Mouse (Mus musculus) kidney, postnatal 0 days (tissue): ENCODE data around the gene Lrrc8c. TPM values are rescaled to one million over a fixed set of nuclear protein-coding genes. Genes with fewer than 3 reads are reported as not detected.

Source experiments
- ATAC-seq: fragments of 200-750 bp; cut with Nextera tagmentation; replicated peaks from 2 replicates; pipeline ENCODE4 v1.8.0; 2017; ENCODE audit warnings: low read depth, moderate number of reproducible peaks, moderate TSS enrichment, moderate library complexity; ENCODE audit not compliant: low FRiP score
- DNase-seq: peaks from one replicate; pipeline ENCODE4 v3.0.0-alpha.2; 2016; ENCODE audit warnings: low spot score
- H3K27ac ChIP-seq: fragments of 300-500 bp; sonication (generic); 2 replicates; pipeline ENCODE4 v1.5.1; 2014; ENCODE audit warnings: mild to moderate bottlenecking
- H3K27me3 ChIP-seq: fragments of 300-500 bp; sonication (generic); 2 replicates; pipeline ENCODE4 v1.6.1; 2014; ENCODE audit warnings: low read length, mixed read lengths; ENCODE audit not compliant: insufficient read depth
- H3K36me3 ChIP-seq: fragments of 300-500 bp; sonication (generic); 2 replicates; pipeline ENCODE4 v1.6.1; 2014; ENCODE audit warnings: low read length, mixed read lengths; ENCODE audit not compliant: insufficient read depth
- H3K4me1 ChIP-seq: fragments of 300-500 bp; sonication (generic); replicated peaks from 2 replicates; pipeline ENCODE4 v1.6.1; 2014; ENCODE audit warnings: antibody characterized with exemption, low read length, mixed read lengths; ENCODE audit not compliant: insufficient read depth
- H3K4me2 ChIP-seq: fragments of 300-500 bp; sonication (generic); 2 replicates; pipeline ENCODE4 v1.6.1; 2014; ENCODE audit warnings: mild to moderate bottlenecking, low read length, moderate library complexity, mixed read lengths
- H3K4me3 ChIP-seq: fragments of 300-500 bp; sonication (generic); replicated peaks from 2 replicates; pipeline ENCODE4 v1.5.1; 2014; ENCODE audit warnings: low read depth, low read length
- H3K9ac ChIP-seq: fragments of 300-500 bp; sonication (generic); 2 replicates; pipeline ENCODE4 v1.6.1; 2014; ENCODE audit warnings: low read depth, low read length
- H3K9me3 ChIP-seq: fragments of 300-500 bp; sonication (generic); replicated peaks from 2 replicates; pipeline ENCODE4 v1.6.1; 2016; ENCODE audit warnings: low read length, inconsistent platforms, mixed read lengths
- CTCF ChIP-seq: IDR thresholded peaks from 2 replicates; pipeline ENCODE4 v1.5.1; 2016; ENCODE audit warnings: antibody characterized with exemption, low read depth, mild to moderate bottlenecking, moderate library complexity
- WGBS: fragments of 180-500 bp; shearing (Covaris S2); extraction: QIAGEN DNeasy Blood & Tissue Kit; methylation state at CpG from one replicate; pipeline ENCODE4 v1.1.7; 2014; 5-methylcytosine and 5-hydroxymethylcytosine counted together
- polyA plus RNA-seq: library from polyadenylated mRNA; unstranded; fragments of >200 nt; fragmentation: Nextera tagmentation; extraction: Ambion mirVana; gene quantifications from 2 replicates; pipeline ENCODE4 v1.2.1, GENCODE M21; 2015

The Lrrc8c gene
- polyA plus RNA-seq, 1 experiment from 2014 or later: 14.8 TPM

- no peaks in the 10 kb centered on the region for H3K36me3 ChIP-seq
- no peak overlapping the region for H3K4me3 ChIP-seq
- no peaks in the 10 kb centered on the region for H3K4me1 ChIP-seq
- no peaks in the 10 kb centered on the region for H3K9me3 ChIP-seq
- no peak for DNase-seq
- H3K9ac ChIP-seq: no peak overlapping the region
- no peak overlapping the region for H3K4me2 ChIP-seq
- no peak overlapping the region for H3K27ac ChIP-seq
- TF ChIP-seq CTCF: no peak
- 91% methylated on average over 11 of the region's 11 CpGs for WGBS
- no peak for ATAC-seq
- H3K27me3 ChIP-seq: no peaks in the 10 kb centered on the region
Observed at GRCm38 (mm10) chr5:105639363-105639762, 120.2 kb downstream of the Lrrc8c start.

DNA sequence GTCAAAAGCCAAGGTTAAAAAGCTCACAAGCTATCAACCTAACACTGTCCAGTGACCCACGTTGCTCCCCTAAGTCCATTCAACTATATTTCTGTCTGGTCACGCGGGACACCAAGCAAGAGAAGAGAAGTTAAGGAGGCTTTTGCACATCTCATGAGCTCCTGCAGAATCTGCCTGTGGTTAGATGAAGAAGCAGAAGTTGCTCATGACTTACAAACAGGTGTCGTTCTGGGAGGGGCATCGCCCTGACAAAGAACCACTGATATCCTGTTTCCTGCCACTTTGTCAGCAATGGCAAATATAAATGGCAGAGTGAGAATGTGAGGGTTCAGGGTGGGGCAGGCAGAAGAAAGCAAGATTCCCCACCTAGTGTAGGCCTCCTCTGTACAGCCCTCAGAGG is 123.3 kb downstream of the Lrrc8c start:
- WGBS: 62% methylated on average over 5 of the region's 5 CpGs
- Histone ChIP-seq H3K4me3 (no peak overlapping the region), H3K9me3 (no peaks in the 10 kb centered on the region), H3K36me3 (no peaks in the 10 kb centered on the region), H3K4me2 (no peak overlapping the region), H3K27me3 (no peaks in the 10 kb centered on the region), H3K9ac (no peak overlapping the region), H3K4me1 (no peaks in the 10 kb centered on the region), H3K27ac (no peak overlapping the region)
- ATAC-seq (no peak), DNase-seq (no peak)
- no peak for TF ChIP-seq CTCF

- Histone ChIP-seq H3K27ac (no peak overlapping the region), H3K9ac (no peak overlapping the region), H3K27me3 (no peaks in the 10 kb centered on the region), H3K36me3 (no peaks in the 10 kb centered on the region), H3K4me2 (no peak overlapping the region), H3K4me1 (no peaks in the 10 kb centered on the region), H3K9me3 (no peaks in the 10 kb centered on the region), H3K4me3 (no peak overlapping the region)
- 59% methylated on average over 8 of the region's 8 CpGs for WGBS
- no peak for ATAC-seq
- no peak for DNase-seq
- TF ChIP-seq CTCF: no peak
Observed at GRCm38 (mm10) chr5:105643276-105643675, 124.1 kb downstream of the Lrrc8c start.

DNA sequence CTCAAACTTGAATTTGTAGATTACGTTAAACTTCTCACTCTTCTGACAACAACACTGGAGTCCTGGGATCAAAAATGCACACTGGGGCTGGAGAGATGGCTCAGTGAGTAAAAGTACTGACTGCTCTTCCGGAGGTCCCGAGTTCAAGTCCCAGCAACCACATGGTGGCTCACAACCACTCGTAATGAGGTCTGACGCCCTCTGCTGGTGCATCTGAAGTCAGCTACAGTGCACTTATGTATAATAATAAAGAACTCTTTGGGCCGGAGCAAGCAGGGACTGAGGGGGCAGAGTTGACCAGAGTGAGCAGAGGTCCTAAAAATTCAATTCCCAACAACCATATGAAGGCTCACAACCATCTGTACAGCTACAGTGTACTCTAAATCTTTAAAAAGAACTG is 125.0 kb downstream of the Lrrc8c start:
- H3K4me3 ChIP-seq: no peak overlapping the region
- H3K27me3 ChIP-seq: no peaks in the 10 kb centered on the region
- peak; percentile 27; the same call in 1 of the 2 replicates for TF ChIP-seq CTCF
- no peaks in the 10 kb centered on the region for H3K4me1 ChIP-seq
- DNase-seq (no peak), ATAC-seq (no peak)
- no peak overlapping the region for H3K4me2 ChIP-seq
- WGBS: 95% methylated on average over 6 of the region's 6 CpGs
- no peaks in the 10 kb centered on the region for H3K36me3 ChIP-seq
- H3K9ac ChIP-seq: no peak overlapping the region
- H3K9me3 ChIP-seq: no peaks in the 10 kb centered on the region
- H3K27ac ChIP-seq: no peak overlapping the region

DNA sequence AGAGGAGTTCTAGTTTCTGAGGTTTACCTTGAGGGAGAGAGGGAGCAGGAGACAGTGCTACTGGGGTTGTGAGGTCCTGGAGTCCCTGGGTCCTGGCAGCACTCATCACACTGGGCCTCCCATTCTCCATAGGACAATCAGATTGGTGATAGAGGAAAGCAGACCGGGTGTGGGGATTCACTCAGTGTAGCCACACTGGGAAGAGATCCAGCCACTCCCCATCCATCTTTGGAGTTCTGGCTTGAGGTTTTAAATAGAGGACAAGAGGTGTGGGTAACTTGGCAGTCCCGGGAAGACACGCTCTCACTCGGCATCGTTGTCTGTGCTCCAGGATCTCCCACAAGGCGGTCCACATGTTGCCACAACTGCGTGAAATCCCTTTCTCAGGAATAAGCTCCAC is 127.9 kb downstream of the Lrrc8c start:
- no peak overlapping the region for H3K4me2 ChIP-seq
- DNase-seq: no peak
- H3K9me3 ChIP-seq: no peaks in the 10 kb centered on the region
- H3K27ac ChIP-seq: no peak overlapping the region
- no peaks in the 10 kb centered on the region for H3K27me3 ChIP-seq
- no peaks in the 10 kb centered on the region for H3K4me1 ChIP-seq
- H3K4me3 ChIP-seq: no peak overlapping the region
- no peak for TF ChIP-seq CTCF
- no peak for ATAC-seq
- H3K36me3 ChIP-seq: no peaks in the 10 kb centered on the region
- H3K9ac ChIP-seq: no peak overlapping the region
- 84% methylated on average over 7 of the region's 7 CpGs for WGBS

- peak; percentile 25 for DNase-seq
- 54% methylated on average over 7 of the region's 7 CpGs for WGBS
- no peak overlapping the region for H3K9ac ChIP-seq
Observed at GRCm38 (mm10) chr5:105648648-105649287, 129.6 kb downstream of the Lrrc8c start.

More at GRCm38 (mm10) chr5:105648648-105649287, 129.6 kb downstream of the Lrrc8c start:
- H3K27ac ChIP-seq: peak overlapping the region; percentile 55
- no peak overlapping the region for H3K4me3 ChIP-seq
- no peak overlapping the region for H3K4me2 ChIP-seq
- TF ChIP-seq CTCF: 0 out of 2 replicates have a peak, but pooled peaks have one; percentile 2
- ATAC-seq: no peak
- H3K9me3 ChIP-seq: no peaks in the 10 kb centered on the region
- no peaks in the 10 kb centered on the region for H3K27me3 ChIP-seq
- no peaks in the 10 kb centered on the region for H3K36me3 ChIP-seq
- no peaks in the 10 kb centered on the region for H3K4me1 ChIP-seq
